Mouse (Mus musculus) heart, postnatal 0 days (tissue): ENCODE results near the gene N4bp2l1. TPM values are rescaled to one million over a fixed set of nuclear protein-coding genes. Genes with fewer than 3 reads are reported as not detected.

Experiments
- ATAC-seq: fragments of 200-750 bp; cut with Nextera tagmentation; 2 replicates; pipeline ENCODE4 v1.8.0; 2017; ENCODE audit warnings: low read depth, moderate number of reproducible peaks, moderate library complexity; ENCODE audit not compliant: insufficient read depth
- DNase-seq: peaks from one replicate; pipeline ENCODE4 v3.0.0-alpha.2; 2016; ENCODE audit warnings: low spot score
- H3K27ac ChIP-seq: fragments of 300-500 bp; sonication (generic); 2 replicates; pipeline ENCODE4 v1.5.1; 2014; ENCODE audit warnings: low read depth, mild to moderate bottlenecking
- H3K27me3 ChIP-seq: fragments of 300-500 bp; sonication (generic); 2 replicates; pipeline ENCODE4 v1.6.1; 2014; ENCODE audit warnings: low read length, mixed read lengths; ENCODE audit not compliant: control insufficient read depth, insufficient read depth
- H3K36me3 ChIP-seq: fragments of 300-500 bp; sonication (generic); replicated peaks from 2 replicates; pipeline ENCODE4 v1.6.1; 2014; ENCODE audit warnings: low read length, mixed read lengths; ENCODE audit not compliant: control insufficient read depth, insufficient read depth
- H3K4me1 ChIP-seq: fragments of 300-500 bp; sonication (generic); 2 replicates; pipeline ENCODE4 v1.6.1; 2014; ENCODE audit warnings: antibody characterized with exemption; ENCODE audit not compliant: control insufficient read depth, insufficient read depth
- H3K4me2 ChIP-seq: fragments of 300-500 bp; sonication (generic); 2 replicates; pipeline ENCODE4 v1.6.1; 2014; ENCODE audit warnings: low read depth, mild to moderate bottlenecking, low read length, moderate library complexity
- H3K4me3 ChIP-seq: fragments of 300-500 bp; sonication (generic); 2 replicates; pipeline ENCODE4 v1.5.1; 2014; ENCODE audit warnings: low read depth, low read length
- H3K9ac ChIP-seq: fragments of 300-500 bp; sonication (generic); replicated peaks from 2 replicates; pipeline ENCODE4 v1.6.1; 2014; ENCODE audit warnings: low read depth, low read length, mixed read lengths
- H3K9me3 ChIP-seq: fragments of 300-500 bp; sonication (generic); replicated peaks from 2 replicates; pipeline ENCODE4 v1.6.1; 2016; ENCODE audit warnings: low read length; ENCODE audit not compliant: control insufficient read depth
- CTCF ChIP-seq: IDR thresholded peaks from 2 replicates; pipeline ENCODE4 v1.5.1; 2016; ENCODE audit warnings: antibody characterized with exemption, control low read depth, low read depth
- EP300 ChIP-seq: IDR thresholded peaks from 2 replicates; pipeline ENCODE4 v1.6.1; 2016; ENCODE audit warnings: antibody characterized with exemption, low read depth
- WGBS: fragments of 180-500 bp; shearing (Covaris S2); extraction: QIAGEN DNeasy Blood & Tissue Kit; methylation state at CpG from one replicate; pipeline ENCODE4 v1.1.7; 2014; 5-methylcytosine and 5-hydroxymethylcytosine counted together
- polyA plus RNA-seq: library from polyadenylated mRNA; unstranded; fragments of >200 nt; fragmentation: Nextera tagmentation; extraction: Ambion mirVana; gene quantifications from 2 replicates; pipeline ENCODE4 v1.2.1, GENCODE M21; 2015
- total RNA-seq: library from RNA; depleted of rRNA; stranded (reverse); fragments of >200 nt; gene quantifications from 2 replicates; pipeline ENCODE4 v1.2.3, GENCODE M21; 2014; ENCODE audit warnings: low replicate concordance

Gene N4bp2l1
- total and polyA plus RNA-seq, 2 experiments from 2014 or later = 0.15 to 3.3 TPM

- Histone ChIP-seq H3K36me3 (no peaks in the 10 kb centered on the region), H3K9ac (no peak overlapping the region), H3K27me3 (0 out of 2 replicates have a peak, but pooled peaks cover 9% of the 10 kb centered on the region), H3K4me1 (peaks cover 5% of the 10 kb centered on the region), H3K27ac (no peak overlapping the region), H3K4me3 (peak overlapping the region; percentile 94; the same call in 1 of the 2 replicates), H3K4me2 (0 out of 2 replicates have a peak overlapping the region, but pooled peaks have one; percentile 100), H3K9me3 (no peaks in the 10 kb centered on the region)
- 60% methylated on average over 11 of the region's 11 CpGs for WGBS
- ATAC-seq (no peak), DNase-seq (no peak)
- TF ChIP-seq EP300 = no peak
- TF ChIP-seq CTCF = no peak
Measured at GRCm38 (mm10) chr5:150595366-150596016, 1.5 kb downstream of the N4bp2l1 start.

- DNase-seq (no peak), ATAC-seq (peak; percentile 55)
- no peak overlapping the region for H3K27ac ChIP-seq
- 0 out of 2 replicates have a peak, but pooled peaks cover 9% of the 10 kb centered on the region for H3K27me3 ChIP-seq
- H3K36me3 ChIP-seq = no peaks in the 10 kb centered on the region
- peak overlapping the region; percentile 100 for H3K4me2 ChIP-seq
- H3K4me1 ChIP-seq = peaks cover 5% of the 10 kb centered on the region
- H3K9ac ChIP-seq = peak overlapping the region; percentile 77
- 12% methylated on average over 13 of the region's 17 CpGs for WGBS
- H3K9me3 ChIP-seq = no peaks in the 10 kb centered on the region
- H3K4me3 ChIP-seq = peak overlapping the region; percentile 94
- no peak for TF ChIP-seq EP300
- TF ChIP-seq CTCF = no peak
Measured at GRCm38 (mm10) chr5:150594649-150595339, 2.2 kb downstream of the N4bp2l1 start.

GRCm38 (mm10) chr5:150593756-150594648, 3.0 kb downstream of the N4bp2l1 start:
- peak overlapping the region; percentile 77 for H3K9ac ChIP-seq
- H3K27me3 ChIP-seq = 0 out of 2 replicates have a peak, but pooled peaks cover 9% of the 10 kb centered on the region
- peak overlapping the region; percentile 94 for H3K4me3 ChIP-seq
- TF ChIP-seq EP300 (no peak), CTCF (no peak)
- no peaks in the 10 kb centered on the region for H3K9me3 ChIP-seq
- no peaks in the 10 kb centered on the region for H3K36me3 ChIP-seq
- no peak for DNase-seq
- under 1% methylated on average over 89 of the region's 102 CpGs for WGBS
- H3K27ac ChIP-seq = peak overlapping the region; percentile 26; the same call in 1 of the 2 replicates
- H3K4me1 ChIP-seq = peaks cover 5% of the 10 kb centered on the region
- H3K4me2 ChIP-seq = peak overlapping the region; percentile 100
- peak; percentile 68 for ATAC-seq

GRCm38 (mm10) chr5:150592904-150593755, 3.9 kb downstream of the N4bp2l1 start:
- Histone ChIP-seq H3K4me2 (peak overlapping the region; percentile 100), H3K27me3 (0 out of 2 replicates have a peak, but pooled peaks cover 9% of the 10 kb centered on the region), H3K9ac (peak overlapping the region; percentile 77), H3K4me3 (peak overlapping the region; percentile 94), H3K27ac (peak overlapping the region; percentile 26; the same call in 1 of the 2 replicates), H3K36me3 (no peaks in the 10 kb centered on the region), H3K4me1 (peaks cover 5% of the 10 kb centered on the region), H3K9me3 (no peaks in the 10 kb centered on the region)
- ATAC-seq (no peak; the same call in 1 of the 2 replicates), DNase-seq (no peak)
- 18% methylated on average over 38 of the region's 40 CpGs for WGBS
- TF ChIP-seq CTCF (no peak), EP300 (no peak)
